Mouse (Mus musculus) liver, adult 2 months (tissue): ENCODE results near the gene Syde1. TPM values are rescaled to one million over a fixed set of nuclear protein-coding genes. Genes with fewer than 3 reads are reported as not detected.
A peak's percentile ranks its signal among the peaks of the same experiment; 100 is the strongest.

Experiments
- DNase-seq: peaks from one replicate; pipeline ENCODE4 v3.0.0-alpha.2; 2011; ENCODE audit warnings: low read depth, low spot score; ENCODE audit errors: extremely low read depth
- H3K27ac ChIP-seq: fragments of 200-500 bp; replicated peaks from 2 replicates; pipeline ENCODE4 v1.5.1; 2012; ENCODE audit warnings: low read depth, mild to moderate bottlenecking, control low read depth, inconsistent platforms, low read length; ENCODE audit not compliant: insufficient read depth
- H3K27me3 ChIP-seq: fragments of 200-500 bp; 2 replicates; pipeline ENCODE4 v1.6.1; 2012; ENCODE audit warnings: mild to moderate bottlenecking, moderate library complexity, low read length, inconsistent platforms; ENCODE audit not compliant: control insufficient read depth, insufficient read depth
- H3K36me3 ChIP-seq: fragments of 200-500 bp; 2 replicates; pipeline ENCODE4 v1.6.1; 2012; ENCODE audit warnings: low read length, inconsistent platforms; ENCODE audit not compliant: control insufficient read depth, insufficient read depth
- H3K4me1 ChIP-seq: fragments of 200-500 bp; 2 replicates; pipeline ENCODE4 v1.6.1; 2011; ENCODE audit warnings: low read length; ENCODE audit not compliant: control insufficient read depth, insufficient read depth
- H3K4me3 ChIP-seq: fragments of 200-500 bp; 2 replicates; pipeline ENCODE4 v1.5.1; 2011; ENCODE audit warnings: low read depth, mild to moderate bottlenecking, control low read depth, low read length, moderate library complexity; ENCODE audit not compliant: insufficient read depth
- H3K79me2 ChIP-seq: fragments of 200-500 bp; 2 replicates; pipeline ENCODE4 v1.6.1; 2012; ENCODE audit warnings: inconsistent platforms, mild to moderate bottlenecking, low read length, moderate library complexity; ENCODE audit not compliant: control insufficient read depth, insufficient read depth
- H3K9ac ChIP-seq: fragments of 200-500 bp; 2 replicates; pipeline ENCODE4 v1.6.1; 2012; ENCODE audit warnings: low read depth, mild to moderate bottlenecking, control low read depth, inconsistent platforms, low read length
- CTCF ChIP-seq: fragments of 200-500 bp; IDR thresholded peaks from 2 replicates; pipeline ENCODE4 v1.5.1; 2011; ENCODE audit warnings: low read depth, low read length, control low read depth
- POLR2A ChIP-seq: fragments of 200-500 bp; IDR thresholded peaks from 2 replicates; pipeline ENCODE4 v1.6.1; 2011; ENCODE audit warnings: low read length, control low read depth; ENCODE audit not compliant: insufficient read depth; ENCODE audit errors: extremely low read depth
- WGBS: fragments of 180-500 bp; shearing (Covaris S2); methylation state at CpG from one replicate; pipeline ENCODE4 v1.1.7; 2018; 5-methylcytosine and 5-hydroxymethylcytosine counted together
- polyA plus RNA-seq: library from polyadenylated mRNA; depleted of rRNA; stranded (reverse); fragments of >200 nt; gene quantifications from 2 replicates; pipeline ENCODE4 v1.2.3, GENCODE M21; 2012
- total RNA-seq: library from RNA; depleted of rRNA; stranded (reverse); fragments of >200 nt; gene quantifications from 2 replicates; pipeline ENCODE4 v1.2.3, GENCODE M21; 2014

The Syde1 gene
- total and polyA plus RNA-seq, 2 experiments, result 0.74 to 3.4 TPM

GRCm38 (mm10) chr10:78583939-78584338, 7.8 kb downstream of the Syde1 start:
- no peak for DNase-seq
- Histone ChIP-seq H3K79me2 (no peaks in the 10 kb centered on the region), H3K9ac (no peak overlapping the region), H3K36me3 (peaks cover 11% of the 10 kb centered on the region; the same call in 1 of the 2 replicates), H3K4me1 (no peaks in the 10 kb centered on the region), H3K27me3 (no peaks in the 10 kb centered on the region; the same call in 1 of the 2 replicates), H3K27ac (no peak overlapping the region), H3K4me3 (no peak overlapping the region)
- 78% methylated on average over 3 of the region's 3 CpGs for WGBS
- TF ChIP-seq POLR2A (no peak), CTCF (no peak)

GRCm38 (mm10) chr10:78583347-78583746, 8.4 kb downstream of the Syde1 start:
- H3K4me1 ChIP-seq, result no peaks in the 10 kb centered on the region
- H3K9ac ChIP-seq, result no peak overlapping the region
- DNase-seq, result no peak
- no peak overlapping the region for H3K27ac ChIP-seq
- no peak overlapping the region for H3K4me3 ChIP-seq
- H3K36me3 ChIP-seq, result peaks cover 11% of the 10 kb centered on the region; the same call in 1 of the 2 replicates
- no peaks in the 10 kb centered on the region for H3K79me2 ChIP-seq
- no peaks in the 10 kb centered on the region for H3K27me3 ChIP-seq
- WGBS, result 83% methylated on average over 9 of the region's 9 CpGs
- TF ChIP-seq POLR2A, result no peak
- TF ChIP-seq CTCF, result no peak

GRCm38 (mm10) chr10:78581121-78581520, 10.6 kb downstream of the Syde1 start:
- Histone ChIP-seq H3K27ac (no peak overlapping the region), H3K9ac (no peak overlapping the region), H3K36me3 (peaks cover 11% of the 10 kb centered on the region; the same call in 1 of the 2 replicates), H3K27me3 (no peaks in the 10 kb centered on the region), H3K4me3 (no peak overlapping the region), H3K4me1 (no peaks in the 10 kb centered on the region), H3K79me2 (no peaks in the 10 kb centered on the region)
- WGBS, result 95% methylated on average over 7 of the region's 7 CpGs
- no peak for DNase-seq
- TF ChIP-seq POLR2A (no peak), CTCF (no peak)

- 93% methylated on average over 3 of the region's 3 CpGs for WGBS
- H3K36me3 ChIP-seq, result peaks cover 9% of the 10 kb centered on the region; the same call in 1 of the 2 replicates
- H3K79me2 ChIP-seq, result no peaks in the 10 kb centered on the region
- no peak overlapping the region for H3K4me3 ChIP-seq
- no peak overlapping the region for H3K27ac ChIP-seq
- H3K4me1 ChIP-seq, result peaks cover 2% of the 10 kb centered on the region
- no peaks in the 10 kb centered on the region for H3K27me3 ChIP-seq
- TF ChIP-seq POLR2A, result no peak
- no peak for TF ChIP-seq CTCF
- no peak for DNase-seq
- no peak overlapping the region for H3K9ac ChIP-seq
These were observed 13.6 kb downstream of the Syde1 start for GRCm38 (mm10) chr10:78578204-78578603.

- no peaks in the 10 kb centered on the region for H3K27me3 ChIP-seq
- no peak for TF ChIP-seq POLR2A
- no peak for TF ChIP-seq CTCF
- peaks cover 2% of the 10 kb centered on the region for H3K4me1 ChIP-seq
- no peak overlapping the region for H3K9ac ChIP-seq
- no peak overlapping the region for H3K4me3 ChIP-seq
- H3K79me2 ChIP-seq, result no peaks in the 10 kb centered on the region
- no peak for DNase-seq
- peaks cover 8% of the 10 kb centered on the region; the same call in 1 of the 2 replicates for H3K36me3 ChIP-seq
- WGBS, result 96% methylated on average over 16 of the region's 16 CpGs
- H3K27ac ChIP-seq, result no peak overlapping the region
These were observed 15.2 kb downstream of the Syde1 start for GRCm38 (mm10) chr10:78576435-78577184.

GRCm38 (mm10) chr10:78575690-78576089, 16.1 kb downstream of the Syde1 start:
- no peaks in the 10 kb centered on the region for H3K79me2 ChIP-seq
- WGBS, result 5% methylated on average over 2 of the region's 2 CpGs
- TF ChIP-seq POLR2A (no peak), CTCF (no peak)
- no peak overlapping the region for H3K9ac ChIP-seq
- H3K4me1 ChIP-seq, result peaks cover 2% of the 10 kb centered on the region
- H3K27ac ChIP-seq, result no peak overlapping the region
- H3K27me3 ChIP-seq, result no peaks in the 10 kb centered on the region
- peak; percentile 12 for DNase-seq
- peaks cover 8% of the 10 kb centered on the region; the same call in 1 of the 2 replicates for H3K36me3 ChIP-seq
- no peak overlapping the region for H3K4me3 ChIP-seq
